Mouse (Mus musculus): ENCODE data around the gene Gdi2. TPM values are rescaled to one million over a fixed set of nuclear protein-coding genes. Genes with fewer than 3 reads are reported as not detected.
"Not testable (repeated sequence)": the region's sequence is repeated elsewhere in the genome, so short reads cannot be mapped to it uniquely, and the experiment has no call there.

The Gdi2 gene
- total and polyA plus RNA-seq, 2 experiments from 2014 or later = 185 to 396 TPM

- no peaks in the 10 kb centered on the region; the same call in 1 of the 2 replicates for H3K4me1 ChIP-seq (ENCODE audit: insufficient read depth, low read length)
- H3K27ac ChIP-seq = no peak overlapping the region
- H3K4me2 ChIP-seq (ENCODE audit: low read depth, low read length) = no peak overlapping the region
- H3K9ac ChIP-seq (replicated peaks; ENCODE audit: low read length) = no peak overlapping the region
- H3K9me3 ChIP-seq (ENCODE audit: low read length) = no peaks in the 10 kb centered on the region
- WGBS = 67% methylated on average over 1 of the region's 1 CpGs
- no peaks in the 10 kb centered on the region for H3K27me3 ChIP-seq (ENCODE audit: insufficient read depth, low read length)
- no peak for TF ChIP-seq CTCF (IDR thresholded peaks at IDR 0.05; ENCODE audit: low read depth)
- no peak overlapping the region for H3K4me3 ChIP-seq (ENCODE audit: low read length)
- DNase-seq (ENCODE audit: low spot score) (no peak), ATAC-seq (peak; percentile 70; the same call in 1 of the 2 replicates)
- H3K36me3 ChIP-seq (ENCODE audit: insufficient read depth, low read length) = no peaks in the 10 kb centered on the region
Measured at GRCm38 (mm10) chr13:3523946-3524345, 13.9 kb upstream of the Gdi2 start.

- H3K27me3 ChIP-seq (ENCODE audit: insufficient read depth, low read length) = no peaks in the 10 kb centered on the region
- DNase-seq (ENCODE audit: low spot score) = no peak
- H3K9ac ChIP-seq (replicated peaks; ENCODE audit: low read length) = no peak overlapping the region
- no peak for TF ChIP-seq CTCF (IDR thresholded peaks at IDR 0.05; ENCODE audit: low read depth)
- no peaks in the 10 kb centered on the region for H3K9me3 ChIP-seq (ENCODE audit: low read length)
- no peaks in the 10 kb centered on the region; the same call in 1 of the 2 replicates for H3K4me1 ChIP-seq (ENCODE audit: insufficient read depth, low read length)
- 39% methylated on average over 4 of the region's 4 CpGs for WGBS
- no peak overlapping the region for H3K4me2 ChIP-seq (ENCODE audit: low read depth, low read length)
- H3K36me3 ChIP-seq (ENCODE audit: insufficient read depth, low read length) = no peaks in the 10 kb centered on the region
- no peak overlapping the region for H3K27ac ChIP-seq
- no peak overlapping the region for H3K4me3 ChIP-seq (ENCODE audit: low read length)
- ATAC-seq = no peak
Measured at GRCm38 (mm10) chr13:3525611-3526051, 12.2 kb upstream of the Gdi2 start.

- Histone ChIP-seq H3K36me3 (ENCODE audit: insufficient read depth, low read length) (no peaks in the 10 kb centered on the region), H3K27me3 (ENCODE audit: insufficient read depth, low read length) (no peaks in the 10 kb centered on the region), H3K4me3 (ENCODE audit: low read length) (no peak overlapping the region), H3K9me3 (ENCODE audit: low read length) (no peaks in the 10 kb centered on the region), H3K4me2 (ENCODE audit: low read depth, low read length) (no peak overlapping the region), H3K27ac (no peak overlapping the region), H3K4me1 (ENCODE audit: insufficient read depth, low read length) (no peaks in the 10 kb centered on the region; the same call in 1 of the 2 replicates), H3K9ac (replicated peaks; ENCODE audit: low read length) (no peak overlapping the region)
- WGBS = 80% methylated on average over 8 of the region's 8 CpGs
- no peak for TF ChIP-seq CTCF (IDR thresholded peaks at IDR 0.05; ENCODE audit: low read depth)
- ATAC-seq (no peak), DNase-seq (ENCODE audit: low spot score) (no peak)
Measured at GRCm38 (mm10) chr13:3526328-3526727, 11.5 kb upstream of the Gdi2 start.

- H3K9ac ChIP-seq (replicated peaks; ENCODE audit: low read length) = no peak overlapping the region
- no peaks in the 10 kb centered on the region for H3K27me3 ChIP-seq (ENCODE audit: insufficient read depth, low read length)
- DNase-seq (ENCODE audit: low spot score) (no peak), ATAC-seq (no peak)
- no peaks in the 10 kb centered on the region for H3K9me3 ChIP-seq (ENCODE audit: low read length)
- H3K4me2 ChIP-seq (ENCODE audit: low read depth, low read length) = no peak overlapping the region
- no peaks in the 10 kb centered on the region for H3K4me1 ChIP-seq (ENCODE audit: insufficient read depth, low read length)
- 62% methylated on average over 3 of the region's 3 CpGs for WGBS
- H3K4me3 ChIP-seq (ENCODE audit: low read length) = no peak overlapping the region
- no peaks in the 10 kb centered on the region for H3K36me3 ChIP-seq (ENCODE audit: insufficient read depth, low read length)
- TF ChIP-seq CTCF (IDR thresholded peaks at IDR 0.05; ENCODE audit: low read depth) = no peak
- no peak overlapping the region for H3K27ac ChIP-seq
Measured at GRCm38 (mm10) chr13:3530451-3530850, 7.4 kb upstream of the Gdi2 start.

- H3K9ac ChIP-seq (replicated peaks; ENCODE audit: low read length); H3K4me3 ChIP-seq (ENCODE audit: low read length); ATAC-seq; H3K4me1 ChIP-seq (ENCODE audit: insufficient read depth, low read length); H3K27me3 ChIP-seq (ENCODE audit: insufficient read depth, low read length); H3K36me3 ChIP-seq (ENCODE audit: insufficient read depth, low read length); H3K27ac ChIP-seq; H3K4me2 ChIP-seq (ENCODE audit: low read depth, low read length); H3K9me3 ChIP-seq (ENCODE audit: low read length); DNase-seq (ENCODE audit: low spot score): not testable (repeated sequence)
- WGBS = 40% methylated on average over 2 of the region's 2 CpGs
Measured at GRCm38 (mm10) chr13:3531176-3531575, 6.7 kb upstream of the Gdi2 start.

GRCm38 (mm10) chr13:3531692-3532320 lies 6.1 kb upstream of the Gdi2 start:
- H3K4me3 ChIP-seq (ENCODE audit: low read length) = no peak overlapping the region
- WGBS = 66% methylated on average over 10 of the region's 10 CpGs

GRCm38 (mm10) chr13:3532451-3532850 lies 5.4 kb upstream of the Gdi2 start:
- 66% methylated on average over 4 of the region's 4 CpGs for WGBS
- H3K9me3 ChIP-seq (ENCODE audit: low read length) = no peaks in the 10 kb centered on the region
- no peaks in the 10 kb centered on the region for H3K36me3 ChIP-seq (ENCODE audit: insufficient read depth, low read length)
- ATAC-seq = no peak
- H3K27ac ChIP-seq = no peak overlapping the region
- no peaks in the 10 kb centered on the region for H3K27me3 ChIP-seq (ENCODE audit: insufficient read depth, low read length)
- no peak for TF ChIP-seq CTCF (IDR thresholded peaks at IDR 0.05; ENCODE audit: low read depth)
- H3K4me2 ChIP-seq (ENCODE audit: low read depth, low read length) = no peak overlapping the region
- no peak for DNase-seq (ENCODE audit: low spot score)
- H3K4me3 ChIP-seq (ENCODE audit: low read length) = no peak overlapping the region
- H3K4me1 ChIP-seq (ENCODE audit: insufficient read depth, low read length) = no peaks in the 10 kb centered on the region
- H3K9ac ChIP-seq (replicated peaks; ENCODE audit: low read length) = no peak overlapping the region

More at GRCm38 (mm10) chr13:3531692-3532320, 6.1 kb upstream of the Gdi2 start:
- ATAC-seq (no peak), DNase-seq (ENCODE audit: low spot score) (no peak)
- no peak overlapping the region for H3K27ac ChIP-seq
- H3K27me3 ChIP-seq (ENCODE audit: insufficient read depth, low read length) = no peaks in the 10 kb centered on the region
- no peaks in the 10 kb centered on the region for H3K4me1 ChIP-seq (ENCODE audit: insufficient read depth, low read length)
- no peak overlapping the region for H3K9ac ChIP-seq (replicated peaks; ENCODE audit: low read length)
- H3K36me3 ChIP-seq (ENCODE audit: insufficient read depth, low read length) = no peaks in the 10 kb centered on the region
- no peak overlapping the region for H3K4me2 ChIP-seq (ENCODE audit: low read depth, low read length)
- no peak for TF ChIP-seq CTCF (IDR thresholded peaks at IDR 0.05; ENCODE audit: low read depth)
- no peaks in the 10 kb centered on the region for H3K9me3 ChIP-seq (ENCODE audit: low read length)
